Mouse (Mus musculus): ENCODE measurements around the gene Syce2. TPM values are rescaled to one million over a fixed set of nuclear protein-coding genes. Genes with fewer than 3 reads are reported as not detected.
"Not testable (repeated sequence)": the region's sequence is repeated elsewhere in the genome, so short reads cannot be mapped to it uniquely, and the experiment has no call there.

Gene Syce2
- total RNA-seq, 2 experiments from 2014 or later: 126 to 176 TPM

- ATAC-seq (replicated peaks; ENCODE audit: poor library complexity, severe bottlenecking): peak; percentile 96
Measured at GRCm38 (mm10) chr8:84893709-84894134, 21.8 kb downstream of the Syce2 start, which contains the start of gene Gcdh. Gcdh (minus strand) TSS chr8:84893921.

GRCm38 (mm10) chr8:84895963-84896362, 24.1 kb downstream of the Syce2 start:
- no peak for ATAC-seq (replicated peaks; ENCODE audit: poor library complexity, severe bottlenecking)

- ATAC-seq (replicated peaks; ENCODE audit: poor library complexity, severe bottlenecking): no peak
Measured at GRCm38 (mm10) chr8:84901071-84901470, 29.2 kb downstream of the Syce2 start.

GRCm38 (mm10) chr8:84901752-84902151, 29.8 kb downstream of the Syce2 start, which contains the start of gene Klf1:
Klf1 (plus strand) TSS chr8:84901928.
- ATAC-seq (replicated peaks; ENCODE audit: poor library complexity, severe bottlenecking): no peak

- ATAC-seq (replicated peaks; ENCODE audit: poor library complexity, severe bottlenecking): no peak; the same call in 1 of the 2 replicates
Measured at GRCm38 (mm10) chr8:84902367-84902919, 30.5 kb downstream of the Syce2 start.

- ATAC-seq (replicated peaks; ENCODE audit: poor library complexity, severe bottlenecking): peak; percentile 93
Measured at GRCm38 (mm10) chr8:84902920-84903661, 31.2 kb downstream of the Syce2 start.

- ATAC-seq (replicated peaks; ENCODE audit: poor library complexity, severe bottlenecking): no peak
Measured at GRCm38 (mm10) chr8:84904351-84904750, 32.4 kb downstream of the Syce2 start.

GRCm38 (mm10) chr8:84907037-84907436, 35.1 kb downstream of the Syce2 start:
- no peak for ATAC-seq (replicated peaks; ENCODE audit: poor library complexity, severe bottlenecking)

- ATAC-seq (replicated peaks; ENCODE audit: poor library complexity, severe bottlenecking): no peak
Measured at GRCm38 (mm10) chr8:84907493-84907892, 35.6 kb downstream of the Syce2 start.

GRCm38 (mm10) chr8:84907979-84908378, 36.1 kb downstream of the Syce2 start:
- not testable (repeated sequence) for ATAC-seq (replicated peaks; ENCODE audit: poor library complexity, severe bottlenecking)

GRCm38 (mm10) chr8:84908421-84909161, 36.7 kb downstream of the Syce2 start, which contains the start of gene Dnase2a:
Dnase2a (plus strand) TSS chr8:84908560.
- ATAC-seq (replicated peaks; ENCODE audit: poor library complexity, severe bottlenecking): peak; percentile 92

- no peak for ATAC-seq (replicated peaks; ENCODE audit: poor library complexity, severe bottlenecking)
Measured at GRCm38 (mm10) chr8:84909162-84909767, 37.4 kb downstream of the Syce2 start.

- ATAC-seq (replicated peaks; ENCODE audit: poor library complexity, severe bottlenecking): no peak
Measured at GRCm38 (mm10) chr8:84909949-84910348, 38.0 kb downstream of the Syce2 start.

- ATAC-seq (replicated peaks; ENCODE audit: poor library complexity, severe bottlenecking): no peak
Measured at GRCm38 (mm10) chr8:84910551-84910950, 38.6 kb downstream of the Syce2 start.

GRCm38 (mm10) chr8:84911854-84912253, 39.9 kb downstream of the Syce2 start:
- no peak for ATAC-seq (replicated peaks; ENCODE audit: poor library complexity, severe bottlenecking)

- no peak for ATAC-seq (replicated peaks; ENCODE audit: poor library complexity, severe bottlenecking)
Measured at GRCm38 (mm10) chr8:84912391-84912790, 40.5 kb downstream of the Syce2 start.

- peak; percentile 13 for ATAC-seq (replicated peaks; ENCODE audit: poor library complexity, severe bottlenecking)
Measured at GRCm38 (mm10) chr8:84912895-84913501, 41.1 kb downstream of the Syce2 start.

- ATAC-seq (replicated peaks; ENCODE audit: poor library complexity, severe bottlenecking): peak; percentile 35
Measured at GRCm38 (mm10) chr8:84913502-84913900, 41.6 kb downstream of the Syce2 start.

GRCm38 (mm10) chr8:84913960-84914359, 42.0 kb downstream of the Syce2 start:
- no peak for ATAC-seq (replicated peaks; ENCODE audit: poor library complexity, severe bottlenecking)

- ATAC-seq (replicated peaks; ENCODE audit: poor library complexity, severe bottlenecking): no peak
Measured at GRCm38 (mm10) chr8:84915269-84915668, 43.4 kb downstream of the Syce2 start.
